Mouse (Mus musculus) spleen, adult 2 months (tissue): Measurements from ENCODE around the gene Gm3417. TPM values are rescaled to one million over a fixed set of nuclear protein-coding genes. Genes with fewer than 3 reads are reported as not detected.

ENCODE experiments used
- DNase-seq, 2 experiments: peaks; one replicate each; pipeline versions ENCODE4 v3.0.0 to v3.0.0-alpha.2; 2012 to 2021; ENCODE audit warnings: low spot score in 2 of 2, low read depth in 1 of 2
- H3K27ac ChIP-seq: fragments of 200-500 bp; 2 replicates; pipeline ENCODE4 v1.5.1; 2012; ENCODE audit warnings: low read length, inconsistent platforms; ENCODE audit not compliant: insufficient read depth
- H3K27me3 ChIP-seq: fragments of 200-500 bp; 2 replicates; pipeline ENCODE4 v1.6.1; 2012; ENCODE audit warnings: mild to moderate bottlenecking, moderate library complexity, low read length, inconsistent platforms; ENCODE audit not compliant: control insufficient read depth, insufficient read depth
- H3K36me3 ChIP-seq: fragments of 200-500 bp; 2 replicates; pipeline ENCODE4 v1.6.1; 2012; ENCODE audit warnings: mild to moderate bottlenecking, low read length, inconsistent platforms; ENCODE audit not compliant: control insufficient read depth, insufficient read depth
- H3K4me1 ChIP-seq: fragments of 200-500 bp; 2 replicates; pipeline ENCODE4 v1.6.1; 2011; ENCODE audit warnings: inconsistent platforms; ENCODE audit not compliant: control insufficient read depth, insufficient read depth, insufficient read length
- H3K4me3 ChIP-seq: fragments of 200-500 bp; 2 replicates; pipeline ENCODE4 v1.5.1; 2011; ENCODE audit warnings: mild to moderate bottlenecking, inconsistent platforms; ENCODE audit not compliant: insufficient read depth, insufficient read length; ENCODE audit errors: extremely low read depth
- CTCF ChIP-seq: fragments of 200-500 bp; IDR thresholded peaks from 2 replicates; pipeline ENCODE4 v1.5.1; 2011; ENCODE audit warnings: mild to moderate bottlenecking, inconsistent platforms; ENCODE audit not compliant: insufficient read depth, insufficient read length, insufficient replicate concordance; ENCODE audit errors: extremely low read depth
- POLR2A ChIP-seq: fragments of 200-500 bp; IDR thresholded peaks from 2 replicates; pipeline ENCODE4 v1.6.1; 2011; ENCODE audit warnings: low read depth, low read length, inconsistent platforms
- whole genome bisulfite sequencing: fragments of 180-500 bp; shearing (Covaris S2); methylation state at CpG from one replicate; pipeline ENCODE4 v1.1.7; 2018; 5-methylcytosine and 5-hydroxymethylcytosine counted together
- polyA plus RNA-seq: library from polyadenylated mRNA; depleted of rRNA; stranded (reverse); fragments of >200 nt; gene quantifications from 2 replicates; pipeline ENCODE4 v1.2.3, GENCODE M21; 2012

Gene Gm3417
- polyA plus RNA-seq, 1 experiment: 0.16 TPM

DNA sequence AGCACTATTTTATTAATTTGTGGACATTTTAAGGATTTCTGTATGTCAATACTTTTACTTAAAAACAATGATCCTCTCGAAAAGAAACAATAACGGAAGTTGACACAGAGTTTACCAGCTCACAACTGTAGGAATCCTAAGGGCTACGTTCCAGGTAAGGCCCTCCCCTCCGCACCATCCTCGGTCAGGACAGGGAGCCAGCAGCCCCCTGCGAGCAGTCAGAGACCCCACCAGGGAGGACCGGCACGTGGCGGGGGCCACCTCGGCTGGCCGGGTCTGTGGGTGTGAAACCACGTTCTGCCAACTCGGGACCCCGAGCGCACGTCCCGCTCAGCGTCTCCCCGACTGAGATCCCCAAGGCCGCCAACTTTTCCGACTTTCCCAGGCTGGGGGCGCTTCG lies 18.1 kb downstream of the Gm3417 start:
- no peaks in the 10 kb centered on the region for H3K4me1 ChIP-seq

DNA sequence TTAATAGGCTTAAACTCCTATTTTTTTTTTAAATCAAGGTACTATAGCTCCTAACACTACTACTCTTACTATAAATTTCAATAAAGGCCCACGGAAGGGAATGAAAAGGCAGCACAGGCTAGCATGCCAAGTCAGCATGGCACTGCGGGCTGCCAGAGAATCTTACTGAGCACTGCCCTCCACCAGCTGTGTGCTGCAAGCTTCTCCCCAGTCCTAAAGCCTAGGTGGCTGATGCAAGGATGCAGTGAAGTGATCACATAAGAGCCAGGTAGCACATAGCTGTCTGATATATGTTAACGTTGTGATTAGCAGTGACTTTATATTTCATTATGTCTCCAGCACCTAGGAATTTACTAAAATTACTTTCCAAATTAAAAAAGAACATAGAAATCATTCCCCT lies 18.6 kb downstream of the Gm3417 start:
- no peak for TF ChIP-seq CTCF
- no peak for TF ChIP-seq POLR2A
- H3K27me3 ChIP-seq: no peaks in the 10 kb centered on the region
- H3K4me1 ChIP-seq: no peaks in the 10 kb centered on the region
- H3K36me3 ChIP-seq: no peaks in the 10 kb centered on the region
- no peak for DNase-seq
- no peak overlapping the region for H3K4me3 ChIP-seq
- WGBS: 39% methylated on average over 3 of the region's 3 CpGs
- H3K27ac ChIP-seq: no peak overlapping the region

More for the DNA sequence above, 18.1 kb downstream of the Gm3417 start:
- no peaks in the 10 kb centered on the region for H3K36me3 ChIP-seq
- H3K27me3 ChIP-seq: no peaks in the 10 kb centered on the region
- TF ChIP-seq POLR2A: no peak
- no peak for TF ChIP-seq CTCF
- H3K27ac ChIP-seq: no peak overlapping the region
- H3K4me3 ChIP-seq: peak overlapping the region; percentile 63
- WGBS: under 1% methylated on average over 17 of the region's 23 CpGs
- DNase-seq: peak in 1 of 2 experiments; percentile 16

DNA sequence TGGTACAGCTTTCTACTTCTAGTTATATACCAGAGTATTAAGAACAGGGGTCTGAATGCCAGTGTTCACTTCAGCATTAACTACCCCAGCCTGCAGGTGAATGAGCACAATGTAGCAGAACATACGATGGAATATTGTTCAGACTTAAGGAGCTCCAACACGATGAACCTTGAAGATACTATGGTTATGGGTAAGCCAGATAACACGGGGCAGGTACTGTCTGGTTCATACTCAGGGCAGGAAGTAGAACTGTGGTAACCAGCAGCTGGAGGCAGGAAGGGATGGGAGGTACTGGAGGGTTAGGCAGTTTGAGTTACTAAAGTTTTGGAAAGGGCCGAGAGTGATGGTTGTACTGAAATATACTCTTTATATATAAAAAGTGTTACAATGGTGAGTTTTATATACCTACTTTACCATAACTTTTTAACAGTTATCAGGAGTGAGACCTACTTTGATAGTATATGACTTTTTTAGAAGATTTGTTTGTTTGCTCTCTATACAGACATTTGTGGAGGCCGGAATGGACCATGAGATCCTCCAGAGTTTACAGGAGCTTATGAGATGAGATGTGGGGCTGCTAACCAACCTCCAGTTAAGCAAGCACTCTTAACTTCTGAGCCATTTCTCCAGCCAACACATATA lies 19.8 kb downstream of the Gm3417 start:
- Histone ChIP-seq H3K27ac (no peak overlapping the region), H3K4me1 (no peaks in the 10 kb centered on the region), H3K36me3 (peaks cover 6% of the 10 kb centered on the region), H3K4me3 (no peak overlapping the region), H3K27me3 (no peaks in the 10 kb centered on the region)
- TF ChIP-seq CTCF: no peak
- no peak for TF ChIP-seq POLR2A
- DNase-seq: no peak
- 59% methylated on average over 5 of the region's 5 CpGs for WGBS

DNA sequence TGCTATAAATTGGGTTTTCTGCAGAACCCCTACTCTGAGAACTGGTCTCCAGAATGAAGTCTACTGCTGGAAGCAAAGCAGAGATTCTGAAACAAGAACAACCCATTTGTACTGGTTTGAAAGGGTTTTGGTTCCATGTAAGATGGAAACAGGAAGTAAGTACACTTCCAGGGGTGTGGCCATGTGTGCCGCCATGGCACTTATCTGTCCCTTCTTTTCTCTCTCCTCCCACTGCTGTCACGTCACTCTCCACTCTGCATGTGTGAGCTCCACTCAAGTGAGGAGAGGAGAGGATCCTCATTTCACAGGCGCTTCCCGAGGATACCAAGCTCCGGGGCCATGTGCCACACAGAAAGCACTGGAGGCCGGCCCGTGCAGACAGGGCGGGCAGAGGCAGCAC lies 25.1 kb downstream of the Gm3417 start:
- DNase-seq: no peak
- H3K27me3 ChIP-seq: no peaks in the 10 kb centered on the region
- TF ChIP-seq CTCF (no peak), POLR2A (no peak)
- no peaks in the 10 kb centered on the region for H3K4me1 ChIP-seq
- H3K4me3 ChIP-seq: no peak overlapping the region
- peaks cover 14% of the 10 kb centered on the region for H3K36me3 ChIP-seq
- H3K27ac ChIP-seq: no peak overlapping the region
- WGBS: 86% methylated on average over 8 of the region's 8 CpGs

DNA sequence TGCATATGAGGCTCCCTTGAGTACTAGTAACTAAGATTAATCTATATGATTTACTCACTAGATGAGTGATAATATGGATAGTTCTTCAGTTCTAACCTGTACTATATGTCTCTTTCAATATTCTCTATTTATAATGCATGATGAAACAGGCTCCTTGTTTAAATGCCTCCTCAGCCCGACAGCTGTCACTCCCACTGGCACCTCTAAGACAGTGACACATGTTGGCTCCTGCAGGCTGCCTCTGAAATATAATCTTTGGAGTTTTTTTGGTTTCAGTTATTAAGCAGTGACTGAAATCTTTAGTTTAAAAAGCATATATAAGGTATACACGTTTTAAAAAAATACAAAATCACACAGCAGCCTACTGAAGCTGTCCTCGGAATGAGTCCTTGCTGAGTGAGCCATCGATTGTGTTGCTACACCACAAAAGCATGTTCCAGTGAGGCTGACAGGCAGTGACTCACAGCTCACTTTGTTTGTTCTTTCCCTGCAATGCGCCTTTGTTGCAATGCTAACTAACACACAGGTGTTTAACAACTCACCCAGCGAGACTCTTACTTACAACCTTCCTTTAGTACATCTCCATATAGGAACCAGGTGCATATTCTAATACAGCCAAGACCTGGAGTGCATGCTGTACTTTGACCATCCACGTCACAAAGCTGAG lies 29.3 kb downstream of the Gm3417 start:
- H3K27me3 ChIP-seq: no peaks in the 10 kb centered on the region
- TF ChIP-seq CTCF (no peak), POLR2A (no peak)
- no peaks in the 10 kb centered on the region; the same call in 1 of the 2 replicates for H3K4me1 ChIP-seq
- no peak for DNase-seq
- WGBS: 94% methylated on average over 7 of the region's 7 CpGs
- no peak overlapping the region for H3K27ac ChIP-seq
- no peak overlapping the region for H3K4me3 ChIP-seq
- H3K36me3 ChIP-seq: peaks cover 15% of the 10 kb centered on the region

- H3K27ac ChIP-seq: no peak overlapping the region
- no peak overlapping the region for H3K4me3 ChIP-seq
- H3K36me3 ChIP-seq: peaks cover 3% of the 10 kb centered on the region; the same call in 1 of the 2 replicates
- no peak for TF ChIP-seq POLR2A
- TF ChIP-seq CTCF: no peak
- H3K27me3 ChIP-seq: no peaks in the 10 kb centered on the region
- WGBS: 97% methylated on average over 1 of the region's 1 CpGs
- DNase-seq: no peak
- peaks cover 3% of the 10 kb centered on the region; the same call in 1 of the 2 replicates for H3K4me1 ChIP-seq
Measured at GRCm38 (mm10) chr17:14944551-14944950, 34.0 kb downstream of the Gm3417 start.

DNA sequence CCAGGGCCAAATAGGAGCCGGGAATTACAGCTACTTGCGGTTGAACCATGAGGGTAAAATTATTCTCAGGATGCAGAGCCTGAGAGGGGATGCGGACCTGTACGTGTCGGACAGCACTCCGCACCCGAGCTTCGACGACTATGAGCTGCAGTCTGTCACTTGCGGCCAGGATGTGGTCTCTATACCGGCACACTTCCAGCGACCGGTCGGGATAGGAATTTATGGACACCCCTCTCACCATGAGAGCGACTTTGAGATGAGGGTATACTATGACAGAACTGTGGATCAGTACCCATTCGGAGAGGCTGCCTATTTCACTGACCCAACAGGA lies 34.9 kb downstream of the Gm3417 start:
- peaks cover 3% of the 10 kb centered on the region; the same call in 1 of the 2 replicates for H3K36me3 ChIP-seq
- WGBS: 15% methylated on average over 16 of the region's 16 CpGs
- peak overlapping the region; percentile 84 for H3K4me3 ChIP-seq
- no peak for DNase-seq
- no peaks in the 10 kb centered on the region for H3K27me3 ChIP-seq
- peaks cover 3% of the 10 kb centered on the region; the same call in 1 of the 2 replicates for H3K4me1 ChIP-seq
- no peak overlapping the region for H3K27ac ChIP-seq
- no peak for TF ChIP-seq POLR2A
- TF ChIP-seq CTCF: no peak
